Mouse (Mus musculus): Measurements from ENCODE around the gene Cypt15.
"Not testable (repeated sequence)": the region's sequence is repeated elsewhere in the genome, so short reads cannot be mapped to it uniquely, and the experiment has no call there.

The Cypt15 gene

DNA sequence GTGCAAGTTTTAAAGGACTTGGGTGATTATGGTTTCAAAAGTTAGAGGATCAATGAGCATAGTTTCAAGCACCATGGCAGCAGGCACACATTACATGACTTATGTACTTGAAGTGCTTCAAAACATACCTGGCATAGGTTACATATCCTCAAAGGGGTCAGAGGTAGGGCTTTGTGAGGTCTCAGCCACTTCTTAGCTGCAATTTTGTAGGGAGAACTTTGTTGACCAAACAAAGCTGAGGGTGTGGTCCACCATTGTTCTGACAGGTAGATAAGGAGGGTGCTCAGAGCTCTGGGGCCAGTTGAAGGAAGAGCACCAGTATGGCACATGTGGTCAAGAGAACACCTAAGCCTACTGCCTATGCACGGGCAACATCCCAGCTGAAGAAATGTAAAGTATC is at the start of gene Cypt15:
TSS of gene Cypt15 (plus strand) at position 301 of the 400 bp plus-strand sequence.
- DNase-seq (ENCODE audit: low read depth, low spot score) = not testable (repeated sequence)

DNA sequence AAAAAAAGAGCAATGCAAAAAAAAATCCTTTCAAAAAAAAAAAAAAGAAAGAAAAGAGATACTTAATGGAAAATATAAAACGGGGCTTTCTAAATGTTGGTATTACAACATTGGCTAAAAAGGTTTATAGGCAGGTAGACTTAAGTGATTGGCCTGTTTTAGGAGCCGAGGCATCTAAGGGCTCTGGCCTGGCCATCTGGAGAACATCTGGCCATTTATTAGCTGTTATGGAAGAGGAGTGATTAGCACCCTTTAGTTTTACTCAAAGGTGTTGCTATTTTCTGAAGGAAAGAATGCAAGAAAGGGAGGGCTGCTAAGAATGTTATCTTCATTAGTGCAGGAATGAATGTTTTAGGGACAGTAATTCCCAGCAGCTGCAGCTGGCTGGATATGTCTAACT is 24.9 kb downstream of the Cypt15 start:
- DNase-seq (ENCODE audit: low read depth, low spot score) = no peak

DNA sequence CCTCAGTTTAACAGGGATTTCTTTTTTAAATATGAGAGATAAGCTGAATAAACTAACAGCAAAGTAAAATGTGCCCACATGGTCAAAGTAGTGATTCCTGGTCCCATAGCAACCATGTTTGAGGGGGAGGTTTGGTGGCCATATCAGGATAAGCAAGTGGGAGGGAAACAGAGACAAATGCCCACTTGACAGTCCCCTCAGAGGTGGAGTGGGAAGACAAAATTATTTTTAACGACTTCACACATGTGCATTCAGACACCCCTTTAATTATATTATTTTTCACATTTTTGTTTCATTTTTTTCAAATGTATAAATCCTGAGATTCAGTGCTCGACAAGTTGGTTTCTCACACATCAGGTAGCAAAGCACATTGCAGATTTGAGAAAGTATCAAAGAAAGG is 32.8 kb downstream of the Cypt15 start:
- DNase-seq (ENCODE audit: low read depth, low spot score) = no peak

DNA sequence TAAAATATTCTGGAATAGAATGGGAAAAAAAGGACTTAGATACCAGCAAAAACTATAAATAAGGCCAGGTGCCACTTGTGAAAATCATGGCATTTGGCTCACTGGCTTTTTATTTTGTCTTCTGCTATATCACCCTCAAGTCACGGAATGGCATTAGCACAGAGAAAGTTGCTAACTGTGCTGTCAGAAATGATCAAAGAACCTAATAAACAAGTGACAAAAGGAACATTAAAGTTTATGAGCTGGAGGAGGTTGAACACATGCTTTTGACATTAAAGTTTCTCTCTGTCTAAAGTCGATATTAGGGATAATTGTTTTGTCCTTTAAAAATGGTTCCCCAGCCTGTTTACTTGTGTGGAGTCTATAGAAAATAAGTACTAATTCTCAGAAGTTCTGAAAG is 37.7 kb downstream of the Cypt15 start:
- DNase-seq (ENCODE audit: low read depth, low spot score) = no peak

Measured in brain, embryonic 18.5 days (tissue).